Mouse (Mus musculus): ENCODE results near the gene Smarcc1. TPM values are rescaled to one million over a fixed set of nuclear protein-coding genes. Genes with fewer than 3 reads are reported as not detected.

Smarcc1 gene
- polyA plus RNA-seq, 1 experiment from 2014 or later: 69.3 TPM

GRCm38 (mm10) chr9:110208967-110209366, 91.5 kb downstream of the Smarcc1 start:
- ATAC-seq: no peak
- Histone ChIP-seq H3K9ac (ENCODE audit: low read depth, low read length) (no peak overlapping the region), H3K4me1 (ENCODE audit: control insufficient read depth, insufficient read depth, low read depth, low read length) (peaks cover 2% of the 10 kb centered on the region), H3K4me2 (ENCODE audit: low read length) (no peak overlapping the region), H3K4me3 (ENCODE audit: low read length) (no peak overlapping the region), H3K36me3 (ENCODE audit: control insufficient read depth, insufficient read depth, low read length) (peaks cover 23% of the 10 kb centered on the region), H3K27me3 (replicated peaks; ENCODE audit: control insufficient read depth, insufficient read depth, low read length) (no peaks in the 10 kb centered on the region), H3K27ac (ENCODE audit: low read depth, low read length) (no peak overlapping the region), H3K9me3 (ENCODE audit: control insufficient read depth, low read length) (no peaks in the 10 kb centered on the region)
- 80% methylated on average over 3 of the region's 3 CpGs for WGBS

GRCm38 (mm10) chr9:110224273-110224672, 106.8 kb downstream of the Smarcc1 start:
- H3K4me2 ChIP-seq (ENCODE audit: low read length): no peak overlapping the region
- H3K27ac ChIP-seq (ENCODE audit: low read depth, low read length): no peak overlapping the region
- H3K4me3 ChIP-seq (ENCODE audit: low read length): no peak overlapping the region
- no peak overlapping the region for H3K9ac ChIP-seq (ENCODE audit: low read depth, low read length)
- WGBS: 90% methylated on average over 4 of the region's 4 CpGs
- peaks cover 31% of the 10 kb centered on the region for H3K36me3 ChIP-seq (ENCODE audit: control insufficient read depth, insufficient read depth, low read length)
- H3K9me3 ChIP-seq (ENCODE audit: control insufficient read depth, low read length): no peaks in the 10 kb centered on the region
- no peak for ATAC-seq
- H3K4me1 ChIP-seq (ENCODE audit: control insufficient read depth, insufficient read depth, low read depth, low read length): no peaks in the 10 kb centered on the region
- no peaks in the 10 kb centered on the region for H3K27me3 ChIP-seq (replicated peaks; ENCODE audit: control insufficient read depth, insufficient read depth, low read length)

GRCm38 (mm10) chr9:110226191-110226590, 108.7 kb downstream of the Smarcc1 start:
- no peaks in the 10 kb centered on the region for H3K9me3 ChIP-seq (ENCODE audit: control insufficient read depth, low read length)
- peaks cover 31% of the 10 kb centered on the region for H3K36me3 ChIP-seq (ENCODE audit: control insufficient read depth, insufficient read depth, low read length)
- ATAC-seq: no peak
- WGBS: 95% methylated on average over 4 of the region's 4 CpGs
- no peaks in the 10 kb centered on the region for H3K27me3 ChIP-seq (replicated peaks; ENCODE audit: control insufficient read depth, insufficient read depth, low read length)
- H3K4me1 ChIP-seq (ENCODE audit: control insufficient read depth, insufficient read depth, low read depth, low read length): no peaks in the 10 kb centered on the region
- H3K4me2 ChIP-seq (ENCODE audit: low read length): no peak overlapping the region
- no peak overlapping the region for H3K27ac ChIP-seq (ENCODE audit: low read depth, low read length)
- H3K9ac ChIP-seq (ENCODE audit: low read depth, low read length): no peak overlapping the region
- H3K4me3 ChIP-seq (ENCODE audit: low read length): no peak overlapping the region

- H3K9me3 ChIP-seq (ENCODE audit: control insufficient read depth, low read length): no peaks in the 10 kb centered on the region
- 83% methylated on average over 6 of the region's 6 CpGs for WGBS
- no peaks in the 10 kb centered on the region for H3K27me3 ChIP-seq (replicated peaks; ENCODE audit: control insufficient read depth, insufficient read depth, low read length)
- H3K27ac ChIP-seq (ENCODE audit: low read depth, low read length): no peak overlapping the region
- ATAC-seq: no peak
- H3K36me3 ChIP-seq (ENCODE audit: control insufficient read depth, insufficient read depth, low read length): peaks cover 13% of the 10 kb centered on the region; the same call in 1 of the 2 replicates
- no peaks in the 10 kb centered on the region for H3K4me1 ChIP-seq (ENCODE audit: control insufficient read depth, insufficient read depth, low read depth, low read length)
- H3K4me2 ChIP-seq (ENCODE audit: low read length): no peak overlapping the region
- no peak overlapping the region for H3K4me3 ChIP-seq (ENCODE audit: low read length)
- H3K9ac ChIP-seq (ENCODE audit: low read depth, low read length): no peak overlapping the region
Observed at GRCm38 (mm10) chr9:110228671-110229070, 111.2 kb downstream of the Smarcc1 start.

GRCm38 (mm10) chr9:110229112-110229511, 111.6 kb downstream of the Smarcc1 start:
- Histone ChIP-seq H3K27me3 (replicated peaks; ENCODE audit: control insufficient read depth, insufficient read depth, low read length) (no peaks in the 10 kb centered on the region), H3K4me1 (ENCODE audit: control insufficient read depth, insufficient read depth, low read depth, low read length) (no peaks in the 10 kb centered on the region), H3K4me3 (ENCODE audit: low read length) (no peak overlapping the region), H3K9ac (ENCODE audit: low read depth, low read length) (no peak overlapping the region), H3K4me2 (ENCODE audit: low read length) (no peak overlapping the region), H3K9me3 (ENCODE audit: control insufficient read depth, low read length) (no peaks in the 10 kb centered on the region), H3K27ac (ENCODE audit: low read depth, low read length) (0 out of 2 replicates have a peak overlapping the region, but pooled peaks have one; percentile 1), H3K36me3 (ENCODE audit: control insufficient read depth, insufficient read depth, low read length) (peaks cover 13% of the 10 kb centered on the region; the same call in 1 of the 2 replicates)
- WGBS: 94% methylated on average over 1 of the region's 1 CpGs
- ATAC-seq: no peak

- peaks cover 15% of the 10 kb centered on the region for H3K36me3 ChIP-seq (ENCODE audit: control insufficient read depth, insufficient read depth, low read length)
Observed at GRCm38 (mm10) chr9:110229566-110230248, 112.2 kb downstream of the Smarcc1 start.

GRCm38 (mm10) chr9:110230395-110231071, 113.0 kb downstream of the Smarcc1 start:
- Histone ChIP-seq H3K36me3 (ENCODE audit: control insufficient read depth, insufficient read depth, low read length) (peaks cover 23% of the 10 kb centered on the region), H3K4me2 (ENCODE audit: low read length) (no peak overlapping the region), H3K9me3 (ENCODE audit: control insufficient read depth, low read length) (no peaks in the 10 kb centered on the region), H3K27ac (ENCODE audit: low read depth, low read length) (no peak overlapping the region), H3K4me1 (ENCODE audit: control insufficient read depth, insufficient read depth, low read depth, low read length) (no peaks in the 10 kb centered on the region), H3K4me3 (ENCODE audit: low read length) (no peak overlapping the region), H3K27me3 (replicated peaks; ENCODE audit: control insufficient read depth, insufficient read depth, low read length) (no peaks in the 10 kb centered on the region), H3K9ac (ENCODE audit: low read depth, low read length) (no peak overlapping the region)
- WGBS: 82% methylated on average over 16 of the region's 16 CpGs
- no peak for ATAC-seq

More at GRCm38 (mm10) chr9:110229566-110230248, 112.2 kb downstream of the Smarcc1 start:
- H3K4me2 ChIP-seq (ENCODE audit: low read length): no peak overlapping the region
- H3K9me3 ChIP-seq (ENCODE audit: control insufficient read depth, low read length): no peaks in the 10 kb centered on the region
- H3K27ac ChIP-seq (ENCODE audit: low read depth, low read length): 0 out of 2 replicates have a peak overlapping the region, but pooled peaks have one; percentile 1
- no peak overlapping the region for H3K4me3 ChIP-seq (ENCODE audit: low read length)
- H3K4me1 ChIP-seq (ENCODE audit: control insufficient read depth, insufficient read depth, low read depth, low read length): no peaks in the 10 kb centered on the region
- WGBS: 80% methylated on average over 10 of the region's 10 CpGs
- ATAC-seq: no peak
- no peaks in the 10 kb centered on the region for H3K27me3 ChIP-seq (replicated peaks; ENCODE audit: control insufficient read depth, insufficient read depth, low read length)
- H3K9ac ChIP-seq (ENCODE audit: low read depth, low read length): no peak overlapping the region

- H3K27ac ChIP-seq (ENCODE audit: low read depth, low read length): no peak overlapping the region
- no peaks in the 10 kb centered on the region for H3K9me3 ChIP-seq (ENCODE audit: control insufficient read depth, low read length)
- no peak overlapping the region for H3K9ac ChIP-seq (ENCODE audit: low read depth, low read length)
- peaks cover 30% of the 10 kb centered on the region for H3K36me3 ChIP-seq (ENCODE audit: control insufficient read depth, insufficient read depth, low read length)
- WGBS: 90% methylated on average over 6 of the region's 6 CpGs
- ATAC-seq: no peak
- H3K4me3 ChIP-seq (ENCODE audit: low read length): no peak overlapping the region
- no peak overlapping the region for H3K4me2 ChIP-seq (ENCODE audit: low read length)
- no peaks in the 10 kb centered on the region for H3K27me3 ChIP-seq (replicated peaks; ENCODE audit: control insufficient read depth, insufficient read depth, low read length)
- no peaks in the 10 kb centered on the region for H3K4me1 ChIP-seq (ENCODE audit: control insufficient read depth, insufficient read depth, low read depth, low read length)
Observed at GRCm38 (mm10) chr9:110234962-110235361, 117.5 kb downstream of the Smarcc1 start.

GRCm38 (mm10) chr9:110243221-110243833, 125.8 kb downstream of the Smarcc1 start, which contains the start of gene Cspg5:
TSS of gene Cspg5 (plus strand) at chr9:110243783.
- no peak for ATAC-seq
- no peaks in the 10 kb centered on the region for H3K27me3 ChIP-seq (replicated peaks; ENCODE audit: control insufficient read depth, insufficient read depth, low read length)
- WGBS: 90% methylated on average over 7 of the region's 7 CpGs
- peak within 1 kb of the TSS; percentile 96 for H3K27ac ChIP-seq (ENCODE audit: low read depth, low read length)
- H3K4me3 ChIP-seq (ENCODE audit: low read length): peak within 1 kb of the TSS; percentile 82
- H3K36me3 ChIP-seq (ENCODE audit: control insufficient read depth, insufficient read depth, low read length): peaks cover 2% of the 10 kb centered on the region; the same call in 1 of the 2 replicates
- H3K4me1 ChIP-seq (ENCODE audit: control insufficient read depth, insufficient read depth, low read depth, low read length): peaks cover 20% of the 10 kb centered on the region
- no peaks in the 10 kb centered on the region for H3K9me3 ChIP-seq (ENCODE audit: control insufficient read depth, low read length)
- H3K4me2 ChIP-seq (ENCODE audit: low read length): peak within 1 kb of the TSS; percentile 88
- peak within 1 kb of the TSS; percentile 89 for H3K9ac ChIP-seq (ENCODE audit: low read depth, low read length)

Data from hindbrain, embryonic 16.5 days (tissue).